Mouse (Mus musculus) embryonic facial prominence, embryonic 15.5 days (tissue): ENCODE results near the gene Abhd16a. TPM values are rescaled to one million over a fixed set of nuclear protein-coding genes. Genes with fewer than 3 reads are reported as not detected.

Experiments
- ATAC-seq: fragments of 200-750 bp; cut with Nextera tagmentation; 2 replicates; pipeline ENCODE4 v1.8.0; 2017; ENCODE audit warnings: low read depth, moderate TSS enrichment; ENCODE audit not compliant: insufficient number of reproducible peaks, low FRiP score, low TSS enrichment
- H3K27ac ChIP-seq: fragments of 300-500 bp; sonication (generic); replicated peaks from 2 replicates; pipeline ENCODE4 v1.5.1; 2015; ENCODE audit warnings: mild to moderate bottlenecking, inconsistent platforms
- H3K27me3 ChIP-seq: fragments of 300-500 bp; sonication (generic); 2 replicates; pipeline ENCODE4 v1.6.1; 2015; ENCODE audit warnings: inconsistent platforms
- H3K36me3 ChIP-seq: fragments of 300-500 bp; sonication (generic); 2 replicates; pipeline ENCODE4 v1.6.1; 2015; ENCODE audit warnings: mild to moderate bottlenecking, inconsistent platforms
- H3K4me1 ChIP-seq: fragments of 300-500 bp; sonication (generic); 2 replicates; pipeline ENCODE4 v1.6.1; 2015; ENCODE audit warnings: inconsistent platforms
- H3K4me2 ChIP-seq: fragments of 300-500 bp; sonication (generic); replicated peaks from 2 replicates; pipeline ENCODE4 v1.6.1; 2015; ENCODE audit warnings: mild to moderate bottlenecking, inconsistent platforms
- H3K4me3 ChIP-seq: fragments of 300-500 bp; sonication (generic); replicated peaks from 2 replicates; pipeline ENCODE4 v1.5.1; 2015; ENCODE audit warnings: mild to moderate bottlenecking, inconsistent platforms
- H3K9ac ChIP-seq: fragments of 300-500 bp; sonication (generic); 2 replicates; pipeline ENCODE4 v1.6.1; 2015; ENCODE audit warnings: inconsistent platforms
- H3K9me3 ChIP-seq: fragments of 300-500 bp; sonication (generic); replicated peaks from 2 replicates; pipeline ENCODE4 v1.6.1; 2016; ENCODE audit warnings: inconsistent platforms
- WGBS: fragments of 180-500 bp; shearing (Covaris S2); methylation state at CpG from one replicate; pipeline ENCODE4 v1.1.7; 2015; 5-methylcytosine and 5-hydroxymethylcytosine counted together
- polyA plus RNA-seq: library from polyadenylated mRNA; unstranded; fragments of >200 nt; fragmentation: Nextera tagmentation; extraction: Ambion mirVana; gene quantifications from 2 replicates; pipeline ENCODE4 v1.2.1, GENCODE M21; 2015

Gene Abhd16a
- polyA plus RNA-seq, 1 experiment from 2014 or later: 102 TPM

DNA sequence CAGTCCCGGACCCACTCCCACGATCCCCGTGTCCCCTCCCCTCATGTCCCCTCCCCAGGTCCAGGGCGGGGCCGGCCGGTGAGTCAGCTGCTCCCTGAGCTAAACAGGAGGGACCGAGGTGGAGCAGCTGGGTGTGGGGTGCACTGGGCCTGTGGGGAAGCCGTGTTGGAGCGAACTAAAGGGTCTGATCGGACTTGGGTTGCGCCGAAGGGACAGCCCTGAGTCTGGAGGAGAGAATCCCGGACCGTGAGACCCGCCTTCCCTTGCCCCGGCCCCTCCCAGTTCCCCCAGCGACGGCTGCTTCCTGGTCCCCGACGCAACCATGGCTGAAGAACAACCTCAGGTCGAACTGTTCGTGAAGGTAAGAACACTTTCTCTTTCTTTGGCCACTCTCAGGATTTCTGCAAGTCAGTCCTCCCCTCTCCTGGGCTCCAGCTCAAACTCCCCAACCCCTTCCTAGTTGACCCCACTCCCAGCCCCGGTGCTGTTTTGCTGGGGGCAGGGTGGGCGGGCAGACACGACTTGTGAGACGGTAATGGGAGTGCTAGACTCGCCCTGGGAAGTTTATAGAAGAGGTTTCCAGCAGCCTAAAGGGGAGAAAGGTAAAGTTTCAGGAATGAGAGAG lies 38.8 kb upstream of the Abhd16a start:
- peak overlapping the region; percentile 87 for H3K4me2 ChIP-seq
- ATAC-seq: peak; percentile 12; the same call in 1 of the 2 replicates
- no peaks in the 10 kb centered on the region for H3K27me3 ChIP-seq
- peak overlapping the region; percentile 99 for H3K27ac ChIP-seq
- H3K9me3 ChIP-seq: no peaks in the 10 kb centered on the region
- WGBS: under 1% methylated on average over 27 of the region's 27 CpGs
- H3K9ac ChIP-seq: peak overlapping the region; percentile 78
- peaks cover 27% of the 10 kb centered on the region for H3K36me3 ChIP-seq
- peaks cover 55% of the 10 kb centered on the region for H3K4me1 ChIP-seq
- H3K4me3 ChIP-seq: peak overlapping the region; percentile 62

- peak overlapping the region; percentile 54 for H3K9ac ChIP-seq
- peaks cover 47% of the 10 kb centered on the region for H3K4me1 ChIP-seq
- peak overlapping the region; percentile 62 for H3K4me3 ChIP-seq
- H3K9me3 ChIP-seq: no peaks in the 10 kb centered on the region
- WGBS: 1% methylated on average over 21 of the region's 21 CpGs
- no peaks in the 10 kb centered on the region for H3K27me3 ChIP-seq
- peaks cover 38% of the 10 kb centered on the region for H3K36me3 ChIP-seq
- peak overlapping the region; percentile 95 for H3K27ac ChIP-seq
- peak; percentile 56 for ATAC-seq
- H3K4me2 ChIP-seq: peak overlapping the region; percentile 87
These were observed 37.6 kb upstream of the Abhd16a start for GRCm38 (mm10) chr17:35051156-35052086.

GRCm38 (mm10) chr17:35052271-35052798 lies 36.7 kb upstream of the Abhd16a start:
- Histone ChIP-seq H3K27ac (peak overlapping the region; percentile 95), H3K27me3 (no peaks in the 10 kb centered on the region), H3K4me1 (peaks cover 41% of the 10 kb centered on the region), H3K36me3 (peaks cover 41% of the 10 kb centered on the region), H3K4me2 (peak overlapping the region; percentile 87), H3K4me3 (peak overlapping the region; percentile 62), H3K9ac (peak overlapping the region; percentile 54; the same call in 1 of the 2 replicates), H3K9me3 (no peaks in the 10 kb centered on the region)
- 71% methylated on average over 12 of the region's 12 CpGs for WGBS
- no peak for ATAC-seq

DNA sequence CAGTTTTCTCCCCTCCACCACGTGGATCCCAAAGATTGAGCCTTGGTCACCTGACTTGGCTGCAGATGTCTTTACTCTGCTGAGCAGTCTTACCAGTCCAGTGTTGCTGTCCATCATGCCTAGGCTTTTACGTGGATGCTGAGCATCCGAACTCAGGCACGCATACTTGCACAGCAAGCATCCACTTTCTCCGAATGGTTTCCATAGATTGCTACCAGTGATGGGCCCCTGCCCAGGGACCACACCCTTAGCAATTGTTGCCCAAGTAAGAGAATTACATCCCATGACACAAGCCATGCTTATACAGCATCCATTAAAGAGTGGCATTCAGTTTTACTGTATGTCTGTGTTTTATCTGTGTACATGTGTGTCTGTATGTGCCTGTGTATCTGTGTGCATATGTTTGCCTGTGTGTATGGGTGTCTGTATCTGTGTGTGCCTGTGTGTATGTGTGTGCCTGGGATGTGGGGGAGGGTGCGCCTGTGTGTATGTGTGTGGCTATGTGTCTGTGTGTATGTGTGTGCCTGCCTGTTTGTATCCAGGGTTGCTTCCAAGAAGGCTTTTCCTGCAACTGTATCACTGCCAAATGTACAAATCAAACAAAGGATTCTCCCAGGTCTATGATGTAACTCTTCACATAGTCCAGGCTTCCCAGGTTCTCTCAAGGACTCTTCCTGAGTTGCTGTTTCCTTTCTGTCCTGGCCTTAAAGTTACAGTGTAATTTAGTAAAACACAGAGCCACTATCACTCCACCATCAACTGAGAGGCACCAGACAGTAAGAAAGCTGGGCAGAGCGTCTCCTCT lies 33.2 kb upstream of the Abhd16a start:
- no peak overlapping the region for H3K9ac ChIP-seq
- no peak for ATAC-seq
- no peak overlapping the region for H3K27ac ChIP-seq
- H3K9me3 ChIP-seq: no peaks in the 10 kb centered on the region
- no peaks in the 10 kb centered on the region for H3K27me3 ChIP-seq
- WGBS: 89% methylated on average over 7 of the region's 7 CpGs
- H3K4me2 ChIP-seq: no peak overlapping the region
- H3K4me3 ChIP-seq: no peak overlapping the region
- H3K36me3 ChIP-seq: peaks cover 52% of the 10 kb centered on the region
- peaks cover 38% of the 10 kb centered on the region for H3K4me1 ChIP-seq

- H3K27me3 ChIP-seq: no peaks in the 10 kb centered on the region
- H3K4me1 ChIP-seq: peaks cover 40% of the 10 kb centered on the region
- no peak overlapping the region for H3K9ac ChIP-seq
- ATAC-seq: no peak
- no peak overlapping the region for H3K27ac ChIP-seq
- no peak overlapping the region for H3K4me3 ChIP-seq
- H3K4me2 ChIP-seq: no peak overlapping the region
- no peaks in the 10 kb centered on the region for H3K9me3 ChIP-seq
- peaks cover 63% of the 10 kb centered on the region for H3K36me3 ChIP-seq
- 75% methylated on average over 3 of the region's 3 CpGs for WGBS
These were observed 32.0 kb upstream of the Abhd16a start for GRCm38 (mm10) chr17:35057090-35057489.

GRCm38 (mm10) chr17:35058316-35058715 lies 30.7 kb upstream of the Abhd16a start:
- no peak overlapping the region for H3K9ac ChIP-seq

DNA sequence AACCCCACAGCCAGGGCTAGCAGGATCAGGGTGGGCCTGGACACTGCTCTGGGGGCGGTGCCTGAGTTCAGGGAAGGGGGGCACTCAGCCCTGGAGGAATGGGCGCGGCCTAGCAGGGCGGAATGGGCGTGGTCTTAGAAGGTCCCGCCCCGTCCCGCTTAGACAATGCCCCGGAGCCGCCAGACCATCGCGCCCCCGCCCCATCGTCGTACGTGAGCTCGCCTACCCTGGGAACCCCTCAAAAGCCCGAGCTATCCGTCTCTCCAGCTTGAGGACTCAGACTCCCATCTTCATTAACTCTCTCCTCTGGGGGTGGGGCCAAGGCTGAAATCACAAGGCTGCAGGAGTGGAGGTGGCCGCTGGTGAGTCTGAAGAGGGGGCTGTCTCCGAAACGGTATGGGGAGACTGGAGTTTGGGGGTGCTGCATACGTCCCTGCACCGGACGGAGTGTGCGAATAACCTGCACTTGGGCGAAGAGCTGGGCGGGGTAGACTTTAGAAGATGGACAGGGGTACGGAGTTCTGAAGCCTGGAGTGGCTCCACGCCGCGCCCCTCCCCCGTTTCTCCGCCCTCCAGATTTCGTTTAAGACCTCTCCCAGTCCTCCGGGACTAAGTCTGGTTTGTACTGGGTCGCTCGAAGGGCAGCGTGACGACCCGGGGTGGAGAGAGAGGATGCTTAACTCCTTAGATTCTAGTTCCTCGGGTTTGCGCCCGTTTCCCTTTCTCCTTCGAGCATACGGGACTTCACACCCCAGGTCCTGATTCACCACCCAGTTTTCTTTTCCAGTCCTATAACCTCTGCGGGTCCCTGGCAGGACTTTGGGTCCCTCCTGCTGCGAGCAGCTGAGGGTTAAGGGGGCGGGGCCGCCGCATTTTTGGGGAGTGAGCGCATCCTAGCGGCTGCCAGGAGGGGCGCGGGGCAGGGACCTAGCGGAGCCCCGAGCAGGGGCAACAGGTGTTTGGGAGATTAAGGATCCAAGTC lies 29.9 kb upstream of the Abhd16a start, which contains the start of gene Ddah2:
Gene Ddah2 (plus strand): TSS at position 125 of the 982 bp plus-strand sequence.
- H3K4me3 ChIP-seq: peak within 1 kb of the TSS; percentile 74
- 0 out of 2 replicates have a peak, but pooled peaks cover 6% of the 10 kb centered on the region for H3K27me3 ChIP-seq
- H3K4me1 ChIP-seq: peaks cover 31% of the 10 kb centered on the region
- no peaks in the 10 kb centered on the region for H3K9me3 ChIP-seq
- H3K27ac ChIP-seq: peak within 1 kb of the TSS; percentile 95
- ATAC-seq: peak; percentile 93
- 0% methylated on average over 57 of the region's 57 CpGs for WGBS
- H3K4me2 ChIP-seq: peak within 1 kb of the TSS; percentile 79
- peak within 1 kb of the TSS; percentile 81 for H3K9ac ChIP-seq
- H3K36me3 ChIP-seq: peaks cover 54% of the 10 kb centered on the region

More at GRCm38 (mm10) chr17:35058316-35058715, 30.7 kb upstream of the Abhd16a start:
- Histone ChIP-seq H3K4me1 (peaks cover 30% of the 10 kb centered on the region), H3K4me3 (peak overlapping the region; percentile 74), H3K9me3 (no peaks in the 10 kb centered on the region), H3K27me3 (no peaks in the 10 kb centered on the region), H3K36me3 (peaks cover 62% of the 10 kb centered on the region), H3K27ac (peak overlapping the region; percentile 95; the same call in 1 of the 2 replicates), H3K4me2 (peak overlapping the region; percentile 79; the same call in 1 of the 2 replicates)
- 51% methylated on average over 9 of the region's 9 CpGs for WGBS
- ATAC-seq: no peak

GRCm38 (mm10) chr17:35060071-35060470 lies 29.0 kb upstream of the Abhd16a start:
- Histone ChIP-seq H3K27ac (peak overlapping the region; percentile 95; the same call in 1 of the 2 replicates), H3K36me3 (peaks cover 48% of the 10 kb centered on the region), H3K4me1 (peaks cover 39% of the 10 kb centered on the region), H3K9me3 (no peaks in the 10 kb centered on the region), H3K4me3 (peak overlapping the region; percentile 74), H3K4me2 (peak overlapping the region; percentile 79), H3K27me3 (peaks cover 7% of the 10 kb centered on the region; the same call in 1 of the 2 replicates), H3K9ac (peak overlapping the region; percentile 81)
- ATAC-seq: no peak
- 20% methylated on average over 14 of the region's 14 CpGs for WGBS

- H3K9ac ChIP-seq: peak overlapping the region; percentile 81; the same call in 1 of the 2 replicates
- 56% methylated on average over 22 of the region's 22 CpGs for WGBS
- ATAC-seq: no peak
- no peaks in the 10 kb centered on the region for H3K9me3 ChIP-seq
- 0 out of 2 replicates have a peak overlapping the region, but pooled peaks have one; percentile 95 for H3K27ac ChIP-seq
- peak overlapping the region; percentile 79 for H3K4me2 ChIP-seq
- H3K4me3 ChIP-seq: peak overlapping the region; percentile 74
- peaks cover 12% of the 10 kb centered on the region; the same call in 1 of the 2 replicates for H3K27me3 ChIP-seq
- peaks cover 41% of the 10 kb centered on the region for H3K36me3 ChIP-seq
- peaks cover 46% of the 10 kb centered on the region for H3K4me1 ChIP-seq
These were observed 28.2 kb upstream of the Abhd16a start for GRCm38 (mm10) chr17:35060737-35061297.
